Mouse (Mus musculus) heart, postnatal 0 days (tissue): ENCODE measurements around the gene Cntnap4. TPM values are rescaled to one million over a fixed set of nuclear protein-coding genes. Genes with fewer than 3 reads are reported as not detected.

Experiments used
- ATAC-seq: fragments of 200-750 bp; cut with Nextera tagmentation; 2 replicates; pipeline ENCODE4 v1.8.0; 2017; ENCODE audit warnings: low read depth, moderate number of reproducible peaks, moderate library complexity; ENCODE audit not compliant: insufficient read depth
- DNase-seq: peaks from one replicate; pipeline ENCODE4 v3.0.0-alpha.2; 2016; ENCODE audit warnings: low spot score
- H3K27ac ChIP-seq: fragments of 300-500 bp; sonication (generic); 2 replicates; pipeline ENCODE4 v1.5.1; 2014; ENCODE audit warnings: low read depth, mild to moderate bottlenecking
- H3K27me3 ChIP-seq: fragments of 300-500 bp; sonication (generic); 2 replicates; pipeline ENCODE4 v1.6.1; 2014; ENCODE audit warnings: low read length, mixed read lengths; ENCODE audit not compliant: control insufficient read depth, insufficient read depth
- H3K36me3 ChIP-seq: fragments of 300-500 bp; sonication (generic); replicated peaks from 2 replicates; pipeline ENCODE4 v1.6.1; 2014; ENCODE audit warnings: low read length, mixed read lengths; ENCODE audit not compliant: control insufficient read depth, insufficient read depth
- H3K4me1 ChIP-seq: fragments of 300-500 bp; sonication (generic); 2 replicates; pipeline ENCODE4 v1.6.1; 2014; ENCODE audit warnings: antibody characterized with exemption; ENCODE audit not compliant: control insufficient read depth, insufficient read depth
- H3K4me2 ChIP-seq: fragments of 300-500 bp; sonication (generic); 2 replicates; pipeline ENCODE4 v1.6.1; 2014; ENCODE audit warnings: low read depth, mild to moderate bottlenecking, low read length, moderate library complexity
- H3K4me3 ChIP-seq: fragments of 300-500 bp; sonication (generic); 2 replicates; pipeline ENCODE4 v1.5.1; 2014; ENCODE audit warnings: low read depth, low read length
- H3K9ac ChIP-seq: fragments of 300-500 bp; sonication (generic); replicated peaks from 2 replicates; pipeline ENCODE4 v1.6.1; 2014; ENCODE audit warnings: low read depth, low read length, mixed read lengths
- H3K9me3 ChIP-seq: fragments of 300-500 bp; sonication (generic); replicated peaks from 2 replicates; pipeline ENCODE4 v1.6.1; 2016; ENCODE audit warnings: low read length; ENCODE audit not compliant: control insufficient read depth
- CTCF ChIP-seq: IDR thresholded peaks from 2 replicates; pipeline ENCODE4 v1.5.1; 2016; ENCODE audit warnings: antibody characterized with exemption, control low read depth, low read depth
- EP300 ChIP-seq: IDR thresholded peaks from 2 replicates; pipeline ENCODE4 v1.6.1; 2016; ENCODE audit warnings: antibody characterized with exemption, low read depth
- WGBS: fragments of 180-500 bp; shearing (Covaris S2); extraction: QIAGEN DNeasy Blood & Tissue Kit; methylation state at CpG from one replicate; pipeline ENCODE4 v1.1.7; 2014; 5-methylcytosine and 5-hydroxymethylcytosine counted together
- polyA plus RNA-seq: library from polyadenylated mRNA; unstranded; fragments of >200 nt; fragmentation: Nextera tagmentation; extraction: Ambion mirVana; gene quantifications from 2 replicates; pipeline ENCODE4 v1.2.1, GENCODE M21; 2015
- total RNA-seq: library from RNA; depleted of rRNA; stranded (reverse); fragments of >200 nt; gene quantifications from 2 replicates; pipeline ENCODE4 v1.2.3, GENCODE M21; 2014; ENCODE audit warnings: low replicate concordance

The Cntnap4 gene
- total and polyA plus RNA-seq, 2 experiments from 2014 or later = 0.04 to 0.11 TPM

DNA sequence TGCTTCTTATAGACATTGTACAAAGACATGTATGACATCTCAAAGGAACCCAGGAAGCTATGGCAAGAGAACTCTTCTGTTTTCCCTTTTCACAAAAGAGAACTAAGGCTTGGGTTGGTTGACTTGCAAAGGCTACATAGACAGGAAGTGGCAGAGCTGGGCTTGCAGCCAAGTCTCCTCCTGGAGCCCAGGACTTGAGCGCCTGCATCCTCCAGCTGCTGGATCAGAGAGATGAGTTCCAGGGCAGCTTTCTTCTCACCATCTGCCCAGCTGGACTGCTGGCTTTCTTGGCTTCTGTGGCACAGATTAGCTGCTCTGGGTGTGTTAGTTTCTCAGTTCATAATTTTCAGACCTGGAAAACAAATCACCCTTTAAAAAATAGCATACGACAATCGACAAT, 165.7 kb downstream of the Cntnap4 start:
- Histone ChIP-seq H3K36me3 (no peaks in the 10 kb centered on the region), H3K9me3 (no peaks in the 10 kb centered on the region), H3K27ac (no peak overlapping the region), H3K4me1 (no peaks in the 10 kb centered on the region), H3K4me3 (no peak overlapping the region), H3K9ac (no peak overlapping the region), H3K27me3 (no peaks in the 10 kb centered on the region), H3K4me2 (no peak overlapping the region)
- WGBS = 63% methylated on average over 3 of the region's 3 CpGs
- no peak for ATAC-seq
- TF ChIP-seq EP300 = no peak
- no peak for TF ChIP-seq CTCF
- DNase-seq = no peak

DNA sequence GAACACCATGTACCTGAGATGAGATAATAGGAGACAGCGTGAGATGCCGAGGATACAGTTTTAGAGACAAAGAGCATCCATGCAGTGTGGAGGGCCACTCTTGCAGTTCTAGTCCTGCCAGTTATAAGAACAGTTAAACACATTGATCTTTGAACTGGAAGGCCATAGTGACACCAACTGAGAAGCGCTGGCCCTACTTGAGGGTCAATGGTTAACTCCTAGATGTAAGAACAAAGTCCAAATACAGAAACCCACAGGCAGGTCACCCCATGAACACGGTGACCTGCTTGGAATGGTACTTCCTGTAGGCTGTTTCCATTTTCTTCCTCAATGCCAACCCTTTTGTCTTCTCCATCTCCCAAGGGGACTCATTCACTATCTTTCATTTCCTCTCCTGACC, 173.5 kb downstream of the Cntnap4 start:
- TF ChIP-seq CTCF (no peak), EP300 (no peak)
- no peak for DNase-seq
- 69% methylated on average over 4 of the region's 4 CpGs for WGBS
- H3K4me3 ChIP-seq = no peak overlapping the region
- H3K9ac ChIP-seq = no peak overlapping the region
- H3K9me3 ChIP-seq = no peaks in the 10 kb centered on the region
- ATAC-seq = no peak
- no peaks in the 10 kb centered on the region for H3K36me3 ChIP-seq
- H3K4me1 ChIP-seq = no peaks in the 10 kb centered on the region
- no peaks in the 10 kb centered on the region for H3K27me3 ChIP-seq
- H3K27ac ChIP-seq = no peak overlapping the region
- no peak overlapping the region for H3K4me2 ChIP-seq

DNA sequence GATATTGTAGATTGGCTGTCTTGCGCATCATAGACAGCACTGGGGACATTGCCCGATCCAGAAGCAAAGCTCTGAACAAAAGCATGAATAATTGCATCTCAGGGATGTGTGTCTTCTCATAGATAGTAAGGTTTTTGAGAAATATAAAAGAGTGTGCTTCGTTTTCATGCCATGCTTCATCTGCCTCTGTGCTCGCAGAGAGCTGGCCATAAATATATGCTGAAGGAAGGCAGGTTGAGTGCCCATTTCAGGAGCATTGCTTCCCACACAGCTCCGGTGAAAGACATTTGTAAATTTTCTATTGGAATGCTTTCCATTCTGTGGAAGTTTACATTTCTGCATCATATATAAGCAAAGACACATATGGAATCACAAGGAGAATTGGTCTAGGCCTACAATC, 177.5 kb downstream of the Cntnap4 start:
- ATAC-seq (no peak), DNase-seq (no peak)
- H3K27me3 ChIP-seq = no peaks in the 10 kb centered on the region
- H3K36me3 ChIP-seq = no peaks in the 10 kb centered on the region
- 72% methylated on average over 5 of the region's 5 CpGs for WGBS
- no peaks in the 10 kb centered on the region for H3K9me3 ChIP-seq
- H3K4me2 ChIP-seq = no peak overlapping the region
- no peaks in the 10 kb centered on the region for H3K4me1 ChIP-seq
- no peak overlapping the region for H3K9ac ChIP-seq
- H3K4me3 ChIP-seq = no peak overlapping the region
- no peak overlapping the region for H3K27ac ChIP-seq
- TF ChIP-seq CTCF = no peak
- TF ChIP-seq EP300 = no peak

DNA sequence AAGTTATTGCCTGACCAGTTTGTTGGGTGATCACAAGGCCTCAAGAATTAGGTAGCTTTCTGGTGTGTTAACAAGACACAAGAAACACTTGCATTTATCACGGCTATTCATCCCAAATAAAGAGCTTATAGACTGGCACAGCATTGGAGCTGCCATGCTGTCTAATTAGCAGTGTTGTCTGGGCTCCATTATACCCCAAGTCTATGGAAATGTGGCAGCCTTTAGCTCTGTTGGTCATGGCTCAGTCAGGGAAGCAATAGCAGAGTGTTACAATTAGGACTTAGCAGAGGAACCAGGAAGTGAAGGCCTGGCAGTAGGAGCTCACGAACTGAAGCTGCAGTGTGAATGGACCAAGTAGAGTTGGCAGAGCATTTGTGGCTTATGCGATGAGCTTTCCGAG, 185.3 kb downstream of the Cntnap4 start:
- H3K27ac ChIP-seq = no peak overlapping the region
- no peak overlapping the region for H3K4me3 ChIP-seq
- ATAC-seq (no peak), DNase-seq (no peak)
- TF ChIP-seq CTCF (no peak), EP300 (no peak)
- H3K4me2 ChIP-seq = no peak overlapping the region
- H3K9me3 ChIP-seq = no peaks in the 10 kb centered on the region
- H3K9ac ChIP-seq = no peak overlapping the region
- H3K27me3 ChIP-seq = no peaks in the 10 kb centered on the region
- H3K4me1 ChIP-seq = no peaks in the 10 kb centered on the region
- no peaks in the 10 kb centered on the region for H3K36me3 ChIP-seq
- WGBS = 74% methylated on average over 4 of the region's 4 CpGs

DNA sequence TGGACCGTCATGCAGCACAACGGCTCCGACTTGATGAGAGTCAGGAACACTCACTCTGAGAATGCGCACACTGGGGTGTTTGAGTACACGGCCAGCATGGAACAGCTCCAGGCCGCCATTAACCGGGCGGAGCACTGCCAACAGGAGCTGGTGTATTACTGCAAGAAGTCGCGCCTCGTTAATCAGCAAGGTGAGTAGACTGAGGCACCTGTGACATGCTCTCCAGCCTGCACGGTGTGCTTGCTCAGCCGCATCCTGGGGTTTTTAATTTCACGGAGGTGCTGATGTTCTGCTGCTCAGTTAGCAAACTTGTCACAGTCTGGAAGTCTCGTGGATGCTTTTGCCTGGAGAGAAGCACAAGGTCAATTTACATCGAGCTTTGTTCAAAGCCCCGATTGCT, 233.2 kb downstream of the Cntnap4 start:
- H3K4me1 ChIP-seq = no peaks in the 10 kb centered on the region

DNA sequence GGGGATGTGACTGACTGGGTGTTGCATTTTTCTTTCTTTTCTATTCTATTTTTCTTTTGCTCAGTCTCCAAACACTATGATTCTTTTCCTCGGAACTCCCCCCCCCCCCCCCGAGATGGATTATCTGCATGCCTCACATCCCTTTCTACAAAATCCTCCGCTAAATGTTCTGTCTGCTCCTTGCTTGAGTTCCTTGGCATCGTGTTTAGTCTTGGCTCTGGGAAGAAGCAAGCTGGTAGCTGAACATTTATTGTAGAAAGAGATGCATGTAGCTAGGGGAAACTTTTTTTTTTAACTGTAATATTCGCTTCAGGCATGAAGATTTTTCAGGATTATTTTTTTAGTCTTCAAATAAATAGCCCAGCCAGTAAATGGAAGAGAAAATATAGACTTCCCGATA, 239.5 kb downstream of the Cntnap4 start:
- Histone ChIP-seq H3K36me3 (no peaks in the 10 kb centered on the region), H3K4me2 (no peak overlapping the region), H3K4me3 (no peak overlapping the region), H3K27ac (no peak overlapping the region), H3K27me3 (no peaks in the 10 kb centered on the region), H3K4me1 (no peaks in the 10 kb centered on the region), H3K9ac (no peak overlapping the region), H3K9me3 (no peaks in the 10 kb centered on the region)
- TF ChIP-seq CTCF (no peak), EP300 (no peak)
- DNase-seq = no peak
- WGBS = 58% methylated on average over 6 of the region's 6 CpGs
- no peak for ATAC-seq

More for the DNA sequence above, 233.2 kb downstream of the Cntnap4 start:
- H3K9ac ChIP-seq = no peak overlapping the region
- H3K36me3 ChIP-seq = no peaks in the 10 kb centered on the region
- DNase-seq (no peak), ATAC-seq (no peak)
- TF ChIP-seq EP300 (no peak), CTCF (no peak)
- peaks cover 18% of the 10 kb centered on the region for H3K9me3 ChIP-seq
- H3K4me3 ChIP-seq = no peak overlapping the region
- H3K27me3 ChIP-seq = no peaks in the 10 kb centered on the region
- H3K4me2 ChIP-seq = no peak overlapping the region
- no peak overlapping the region for H3K27ac ChIP-seq
- 88% methylated on average over 17 of the region's 17 CpGs for WGBS
